Mouse (Mus musculus) heart, adult 2 months (tissue): ENCODE results near the gene A1cf. TPM values are rescaled to one million over a fixed set of nuclear protein-coding genes. Genes with fewer than 3 reads are reported as not detected.

Source experiments
- DNase-seq, 2 experiments: peaks; one replicate each; pipeline ENCODE4 v3.0.0; 2021
- H3K27ac ChIP-seq: fragments of 200-600 bp; 2 replicates; pipeline ENCODE4 v1.8.1; 2022
- H3K27me3 ChIP-seq: fragments of 200-500 bp; 2 replicates; pipeline ENCODE4 v1.6.1; 2012; ENCODE audit warnings: mild to moderate bottlenecking, low read length, inconsistent platforms, mixed read lengths; ENCODE audit not compliant: control insufficient read depth, insufficient read depth
- H3K36me3 ChIP-seq: fragments of 200-500 bp; 2 replicates; pipeline ENCODE4 v1.6.1; 2012; ENCODE audit warnings: low read length, inconsistent platforms; ENCODE audit not compliant: control insufficient read depth, insufficient read depth
- H3K4me1 ChIP-seq: fragments of 200-500 bp; 2 replicates; pipeline ENCODE4 v1.6.1; 2011; ENCODE audit warnings: low read length; ENCODE audit not compliant: control insufficient read depth, insufficient read depth
- H3K4me3 ChIP-seq: fragments of 200-600 bp; 2 replicates; pipeline ENCODE4 v1.8.1; 2022
- H3K79me2 ChIP-seq: fragments of 200-500 bp; replicated peaks from 2 replicates; pipeline ENCODE4 v1.6.1; 2012; ENCODE audit warnings: mild to moderate bottlenecking, inconsistent platforms, low read length, moderate library complexity, mixed read lengths; ENCODE audit not compliant: control insufficient read depth, insufficient read depth
- H3K9ac ChIP-seq: fragments of 200-500 bp; 2 replicates; pipeline ENCODE4 v1.6.1; 2012; ENCODE audit warnings: low read depth, mild to moderate bottlenecking, control low read depth, inconsistent platforms, low read length, mixed read lengths
- CTCF ChIP-seq: fragments of 200-600 bp; IDR thresholded peaks from 2 replicates; pipeline ENCODE4 v1.8.1; 2022; ENCODE audit warnings: antibody characterized with exemption, mild to moderate bottlenecking, moderate library complexity
- EP300 ChIP-seq: fragments of 200-500 bp; IDR thresholded peaks from 2 replicates; pipeline ENCODE4 v1.6.1; 2011; ENCODE audit warnings: low read depth, low read length, control low read depth; ENCODE audit not compliant: insufficient read depth
- POLR2A ChIP-seq: fragments of 200-500 bp; IDR thresholded peaks from 2 replicates; pipeline ENCODE4 v1.6.1; 2011; ENCODE audit warnings: mild to moderate bottlenecking, low read depth, low read length, control low read depth; ENCODE audit not compliant: insufficient read depth
- WGBS: fragments of 180-500 bp; shearing (Covaris S2); methylation state at CpG from one replicate; pipeline ENCODE4 v1.1.7; 2018; 5-methylcytosine and 5-hydroxymethylcytosine counted together
- intact Hi-C: fragments of 180-260 bp; cut with DNase I; formaldehyde crosslinking; loops from one replicate; pipeline ENCODE4 v1.15.1; 2025
- polyA plus RNA-seq: library from polyadenylated mRNA; depleted of rRNA; stranded (reverse); fragments of >200 nt; gene quantifications from 2 replicates; pipeline ENCODE4 v1.2.3, GENCODE M21; 2012
- total RNA-seq, 2 experiments: library from RNA; stranded (reverse); gene quantifications; 2 replicates each; pipeline ENCODE4 v1.2.3; 2021

Gene A1cf
- total and polyA plus RNA-seq, 3 experiments = not detected

DNA sequence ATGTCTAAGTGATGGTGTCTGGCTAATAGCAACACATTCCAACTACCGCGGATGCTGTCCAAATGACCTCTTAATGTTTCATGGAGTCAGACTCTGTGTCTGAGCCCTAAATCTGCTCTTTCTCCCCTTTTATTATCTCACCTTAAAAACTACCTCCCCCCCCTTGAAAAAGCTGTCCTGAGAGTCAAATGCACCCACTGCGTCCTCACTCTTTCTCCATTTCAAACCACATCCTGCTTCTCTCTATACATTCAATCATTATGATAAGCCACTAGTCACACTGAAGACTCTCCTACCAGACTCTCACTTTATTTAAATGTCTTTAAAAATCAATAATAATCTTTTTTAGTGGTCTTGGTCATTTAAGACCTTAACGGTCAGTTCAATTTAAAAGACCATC is 51.8 kb downstream of the A1cf start:
- H3K9ac ChIP-seq = no peak overlapping the region
- no peaks in the 10 kb centered on the region for H3K27me3 ChIP-seq
- 90% methylated on average over 4 of the region's 4 CpGs for WGBS

DNA sequence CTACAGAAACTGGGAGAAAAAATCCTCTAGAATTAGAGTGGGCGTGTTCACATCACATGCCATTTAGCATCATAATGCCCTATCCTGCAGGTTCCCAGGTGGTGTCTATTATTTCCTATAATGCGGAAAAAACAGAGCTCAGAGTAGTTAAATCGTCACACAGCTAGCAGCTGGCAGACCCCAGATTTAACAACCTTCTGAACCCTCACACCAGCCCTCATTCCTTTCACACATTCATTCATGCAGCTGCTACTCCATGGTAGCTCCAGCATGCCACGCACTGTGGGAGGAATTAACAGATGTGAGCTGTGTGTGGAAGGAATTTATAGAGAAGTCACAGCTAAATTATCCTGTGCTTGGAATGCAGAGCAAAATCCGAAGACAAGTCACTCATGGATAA is 53.3 kb downstream of the A1cf start:
- Histone ChIP-seq H3K9ac (no peak overlapping the region), H3K4me1 (no peaks in the 10 kb centered on the region), H3K27me3 (no peaks in the 10 kb centered on the region), H3K4me3 (no peak overlapping the region), H3K27ac (no peak overlapping the region), H3K36me3 (no peaks in the 10 kb centered on the region), H3K79me2 (no peaks in the 10 kb centered on the region)
- WGBS = 68% methylated on average over 5 of the region's 5 CpGs
- TF ChIP-seq CTCF (no peak), EP300 (no peak), POLR2A (no peak)
- no peak for DNase-seq
- intact Hi-C loops = no loop called here

More for the DNA sequence above, 51.8 kb downstream of the A1cf start:
- Histone ChIP-seq H3K27ac (no peak overlapping the region), H3K4me3 (no peak overlapping the region), H3K36me3 (no peaks in the 10 kb centered on the region), H3K4me1 (no peaks in the 10 kb centered on the region), H3K79me2 (no peaks in the 10 kb centered on the region)
- TF ChIP-seq POLR2A (no peak), EP300 (no peak), CTCF (no peak)
- intact Hi-C loops = no loop called here
- DNase-seq = no peak

DNA sequence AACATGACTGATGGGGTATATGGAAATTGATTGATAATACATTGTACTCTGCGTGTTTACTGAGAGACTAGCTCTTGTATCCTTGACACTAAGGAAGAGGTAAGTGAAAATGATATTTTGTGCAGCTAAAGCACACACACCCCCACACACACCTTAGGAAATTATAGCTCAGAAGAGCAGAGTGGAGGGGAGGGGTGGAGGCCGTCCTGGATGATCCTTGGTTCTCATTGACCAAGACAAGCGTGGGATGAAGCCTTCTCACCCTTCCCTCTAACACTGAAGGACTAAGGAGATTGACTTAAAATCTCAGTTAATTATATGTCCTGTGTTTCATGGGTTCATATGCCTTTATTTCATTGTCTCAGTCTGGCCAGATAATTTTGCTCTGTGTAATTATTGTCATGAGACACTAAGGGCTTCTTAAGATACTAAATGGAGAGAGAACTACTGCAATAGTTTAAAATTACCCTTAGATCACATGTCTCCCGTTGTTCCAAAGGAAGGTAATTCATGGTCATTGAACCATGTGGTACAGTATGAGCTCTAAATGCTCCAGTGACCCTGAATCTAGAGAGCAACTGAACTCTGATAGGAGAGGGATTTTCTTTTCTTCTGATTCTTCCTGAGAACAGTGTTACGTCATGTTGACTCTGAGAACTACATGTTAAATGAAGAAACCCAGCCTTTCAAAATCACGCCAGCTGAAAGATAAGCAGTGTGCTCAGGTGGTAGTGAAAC is 55.2 kb downstream of the A1cf start:
- no peaks in the 10 kb centered on the region for H3K79me2 ChIP-seq
- H3K27ac ChIP-seq = no peak overlapping the region
- DNase-seq = no peak
- TF ChIP-seq CTCF (no peak), POLR2A (no peak), EP300 (no peak)
- no peaks in the 10 kb centered on the region for H3K36me3 ChIP-seq
- 77% methylated on average over 6 of the region's 6 CpGs for WGBS
- no peaks in the 10 kb centered on the region for H3K4me1 ChIP-seq
- no peaks in the 10 kb centered on the region for H3K27me3 ChIP-seq
- H3K4me3 ChIP-seq = no peak overlapping the region
- intact Hi-C loops = no loop called here
- H3K9ac ChIP-seq = no peak overlapping the region

DNA sequence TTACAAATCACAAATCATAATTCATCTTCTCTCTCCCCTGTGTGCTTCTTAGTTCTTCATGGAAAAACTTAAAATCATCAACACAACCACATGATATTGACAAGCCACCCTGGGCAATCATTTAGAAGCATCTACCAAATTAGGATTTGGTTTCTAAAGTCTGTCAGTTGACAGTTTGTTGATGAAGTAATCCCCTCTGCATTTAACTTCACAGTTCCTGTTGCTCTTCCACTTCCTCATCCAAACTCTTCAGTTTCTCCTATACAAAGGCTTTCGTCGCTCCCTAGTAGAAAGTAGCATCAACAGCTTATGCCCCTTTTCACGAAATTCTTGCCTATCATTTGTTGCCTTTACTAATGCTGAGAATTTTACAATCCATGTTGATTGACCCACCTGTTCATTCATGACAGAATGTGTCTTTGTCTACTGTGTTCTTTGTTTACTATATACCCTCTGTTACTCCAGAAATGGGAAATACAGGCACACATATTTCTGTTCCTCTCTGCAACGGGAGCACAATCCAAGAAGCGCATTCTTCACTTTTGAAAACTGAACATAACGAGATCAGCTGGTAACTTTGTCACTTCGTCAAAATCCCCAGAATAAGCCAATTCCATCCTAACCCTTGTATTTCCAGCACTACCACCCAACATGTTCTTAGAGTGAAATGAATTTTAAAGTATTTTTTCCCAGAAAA is 82.4 kb downstream of the A1cf start:
- no peaks in the 10 kb centered on the region for H3K4me1 ChIP-seq
- intact Hi-C loops = no loop called here
- H3K27me3 ChIP-seq = no peaks in the 10 kb centered on the region
- TF ChIP-seq CTCF = no peak
- WGBS = 73% methylated on average over 7 of the region's 7 CpGs
- no peak for DNase-seq
- no peak overlapping the region for H3K27ac ChIP-seq
- no peaks in the 10 kb centered on the region for H3K36me3 ChIP-seq
- H3K79me2 ChIP-seq = no peaks in the 10 kb centered on the region
- no peak overlapping the region for H3K9ac ChIP-seq
- H3K4me3 ChIP-seq = no peak overlapping the region

DNA sequence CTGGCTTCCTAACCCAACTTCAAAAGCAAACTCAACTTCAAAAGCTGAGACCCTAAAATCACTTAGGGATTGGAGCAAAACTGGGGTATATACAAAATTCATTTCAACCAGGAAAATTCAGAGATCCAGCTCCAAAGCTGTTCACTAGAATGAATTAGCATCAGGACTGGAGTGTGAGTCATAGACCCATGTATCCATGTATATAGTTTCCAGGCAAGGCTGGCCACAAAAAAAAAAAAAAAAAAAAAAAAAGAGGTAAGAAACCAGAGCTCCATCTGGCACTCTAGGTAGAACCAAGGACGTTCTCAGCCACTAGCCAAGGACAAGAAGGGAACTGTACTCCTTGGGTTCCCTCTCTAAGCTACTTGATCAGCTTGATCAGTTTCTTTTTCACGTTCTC is 85.2 kb downstream of the A1cf start:
- Histone ChIP-seq H3K27me3 (no peaks in the 10 kb centered on the region), H3K9ac (no peak overlapping the region), H3K79me2 (no peaks in the 10 kb centered on the region), H3K4me1 (no peaks in the 10 kb centered on the region), H3K27ac (no peak overlapping the region), H3K4me3 (no peak overlapping the region), H3K36me3 (no peaks in the 10 kb centered on the region)
- no peak for TF ChIP-seq EP300
- no peak for TF ChIP-seq POLR2A
- no peak for TF ChIP-seq CTCF
- intact Hi-C loops = no loop called here
- 79% methylated on average over 2 of the region's 2 CpGs for WGBS
- DNase-seq = no peak

DNA sequence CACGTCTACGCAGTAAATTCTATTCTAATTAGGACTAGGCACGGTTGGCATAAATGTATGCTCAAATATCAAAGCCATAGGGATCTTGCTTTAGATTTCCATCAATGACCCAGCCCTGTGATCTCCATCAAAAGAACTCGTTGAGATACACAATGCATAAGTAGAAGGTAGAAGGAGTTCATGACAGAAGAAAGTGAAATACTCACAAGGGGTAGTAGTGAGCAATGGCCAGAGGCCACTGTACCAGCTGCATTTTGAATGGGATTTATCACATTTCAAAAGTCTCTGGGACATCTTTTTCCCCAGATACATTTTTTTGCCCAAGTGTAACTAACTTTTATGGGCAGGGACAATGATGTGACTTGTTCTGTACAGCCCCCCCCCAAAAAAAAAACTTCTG is 85.7 kb downstream of the A1cf start:
- no peak overlapping the region for H3K9ac ChIP-seq
- no peak overlapping the region for H3K27ac ChIP-seq
- TF ChIP-seq EP300 (no peak), POLR2A (no peak)
- no peaks in the 10 kb centered on the region for H3K36me3 ChIP-seq
- DNase-seq = no peak
- intact Hi-C loops = no loop called here
- no peak overlapping the region for H3K4me3 ChIP-seq
- H3K4me1 ChIP-seq = no peaks in the 10 kb centered on the region
- no peaks in the 10 kb centered on the region for H3K79me2 ChIP-seq
- no peaks in the 10 kb centered on the region for H3K27me3 ChIP-seq
- WGBS = 85% methylated on average over 4 of the region's 4 CpGs
